ENCODE assay signal across 19 mouse cellular contexts in the genomic region with DNA sequence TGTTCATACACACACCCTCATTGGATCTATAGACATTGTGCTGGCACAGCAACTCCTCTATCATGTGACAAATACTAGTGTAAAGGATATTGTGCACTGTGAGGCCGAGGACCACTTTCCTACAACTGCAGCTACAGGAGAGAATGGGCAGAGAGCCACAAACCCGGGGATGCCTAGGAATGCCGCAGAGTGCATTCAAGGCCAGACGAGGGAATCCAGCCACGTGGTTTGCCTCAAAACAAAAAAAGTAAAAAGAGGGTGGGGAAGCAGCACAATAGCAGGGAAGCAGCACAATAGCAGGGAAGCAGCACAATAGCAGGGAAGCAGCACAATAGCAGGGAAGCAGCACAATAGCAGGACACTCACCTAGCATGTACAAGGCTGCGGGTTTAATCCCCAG.
A peak's percentile ranks its signal among the peaks of the same experiment; 100 is the strongest.
DNase-seq lines count a peak whose midpoint lies in the region; ATAC-seq lines count a peak whose summit lies in the region.
"Had no signal": no experiment of that assay in that cellular context is flagged by ENCODE, and none has a peak within 500 bp of the region (broad histone marks: within the 10 kb centered on the region; RNA-seq: fewer than 3 reads in every experiment).

No protein-coding gene starts in this region.

- no peak overlapping the region for H3K4me2 ChIP-seq in midbrain, embryonic 14.5 days (ENCODE audit: low read length)
- H3K4me2 ChIP-seq: midbrain, embryonic 11.5 days; stomach, embryonic 15.5 days had no signal

- ATAC-seq in midbrain, embryonic 14.5 days (ENCODE audit: low FRiP score, low TSS enrichment) = no peak
- ATAC-seq: liver, postnatal 0 days; Patski had no signal

- no peaks in the 10 kb centered on the region for H3K36me3 ChIP-seq in heart, embryonic 10.5 days
- no peaks in the 10 kb centered on the region for H3K36me3 ChIP-seq in midbrain, embryonic 14.5 days (ENCODE audit: control insufficient read depth, insufficient read depth, low read length)
- H3K36me3 ChIP-seq in midbrain, embryonic 10.5 days = no peaks in the 10 kb centered on the region
- H3K36me3 ChIP-seq: stomach, embryonic 15.5 days had no signal

- H3K27me3 ChIP-seq in heart, embryonic 10.5 days (ENCODE audit: insufficient read depth, poor library complexity, severe bottlenecking) = peaks cover 6% of the 10 kb centered on the region; the same call in 1 of the 2 replicates
- no peaks in the 10 kb centered on the region for H3K27me3 ChIP-seq in midbrain, embryonic 14.5 days (ENCODE audit: control insufficient read depth, insufficient read depth, low read length)
- 0 out of 2 replicates have a peak, but pooled peaks cover 5% of the 10 kb centered on the region for H3K27me3 ChIP-seq in midbrain, embryonic 10.5 days (ENCODE audit: low read depth, poor library complexity, severe bottlenecking)
- H3K27me3 ChIP-seq: Patski; stomach, embryonic 15.5 days had no signal

- H3K9me3 ChIP-seq in heart, embryonic 10.5 days = no peaks in the 10 kb centered on the region
- no peaks in the 10 kb centered on the region for H3K9me3 ChIP-seq in midbrain, embryonic 14.5 days (ENCODE audit: control insufficient read depth, low read length)
- H3K9me3 ChIP-seq in midbrain, embryonic 10.5 days (replicated peaks) = no peaks in the 10 kb centered on the region
- H3K9me3 ChIP-seq: stomach, embryonic 15.5 days had no signal

- DNase-seq in adrenal gland, postnatal 10 days = peak; percentile 30
- DNase-seq in adrenal gland, adult (ENCODE audit: inconsistent age in 2 of 2, low spot score in 1 of 2) = no peak
- DNase-seq in heart, adult 11 months = peak; percentile 90
- DNase-seq in heart, embryonic 10.5 days (ENCODE audit: low spot score) = no peak
- DNase-seq in midbrain, embryonic 14.5 days = peak; percentile 35
- DNase-seq in midbrain, embryonic 10.5 days (ENCODE audit: low spot score) = no peak
- peak; percentile 35 for DNase-seq in retina, embryonic 14.5 days (ENCODE audit: low spot score)
- no peak for DNase-seq in left cerebral cortex, postnatal 4 days
- DNase-seq: cerebellum, adult 9-11 months; heart, adult 18-20 months; kidney, adult 9 months; kidney, postnatal 4 days; liver; liver, postnatal 0 days; lung, postnatal 4 days; thymus, adult 2 months had no signal

- intact Hi-C loops in left cerebral cortex, postnatal 4 days (cut with DNase I) = no loop called here

- H3K4me1 ChIP-seq in heart, embryonic 10.5 days = peaks cover 10% of the 10 kb centered on the region; the same call in 1 of the 2 replicates
- no peaks in the 10 kb centered on the region for H3K4me1 ChIP-seq in midbrain, embryonic 14.5 days (ENCODE audit: control insufficient read depth, insufficient read depth, low read length)
- peaks cover 7% of the 10 kb centered on the region for H3K4me1 ChIP-seq in midbrain, embryonic 10.5 days
- H3K4me1 ChIP-seq: stomach, embryonic 15.5 days had no signal

- no peak overlapping the region for H3K9ac ChIP-seq in midbrain, embryonic 14.5 days (replicated peaks; ENCODE audit: low read length)
- H3K9ac ChIP-seq: liver, postnatal 0 days; stomach, embryonic 15.5 days had no signal

- no peak overlapping the region for H3K4me3 ChIP-seq in heart, embryonic 10.5 days
- H3K4me3 ChIP-seq in midbrain, embryonic 14.5 days (replicated peaks; ENCODE audit: low read depth, low read length) = no peak overlapping the region
- H3K4me3 ChIP-seq in midbrain, embryonic 10.5 days = no peak overlapping the region
- H3K4me3 ChIP-seq: stomach, embryonic 15.5 days had no signal

- WGBS in heart, embryonic 10.5 days = 40% methylated on average over 6 of the region's 6 CpGs
- WGBS in midbrain, embryonic 14.5 days = 6% methylated on average over 6 of the region's 6 CpGs
- WGBS in midbrain, embryonic 10.5 days = 19% methylated on average over 6 of the region's 6 CpGs

- no peak overlapping the region for H3K27ac ChIP-seq in heart, embryonic 10.5 days
- no peak overlapping the region for H3K27ac ChIP-seq in midbrain, embryonic 14.5 days (replicated peaks; ENCODE audit: low read depth, low read length)
- H3K27ac ChIP-seq in midbrain, embryonic 10.5 days (replicated peaks) = no peak overlapping the region
- H3K27ac ChIP-seq: stomach, embryonic 15.5 days had no signal

Comparison
In these comparisons a context has a peak if more than half of its experiments do, and no peak if none do; other contexts are left out.
1. DNase-seq: peak in adrenal gland, postnatal 10 days (single experiment), heart, adult 11 months (single experiment), midbrain, embryonic 14.5 days (single experiment) and retina, embryonic 14.5 days (single experiment); none in adrenal gland, adult (0 of 2), heart, embryonic 10.5 days (single experiment), midbrain, embryonic 10.5 days (single experiment) and left cerebral cortex, postnatal 4 days (single experiment).